Comparison of ENCODE assay signal across 7 mouse cellular contexts in the genomic region with DNA sequence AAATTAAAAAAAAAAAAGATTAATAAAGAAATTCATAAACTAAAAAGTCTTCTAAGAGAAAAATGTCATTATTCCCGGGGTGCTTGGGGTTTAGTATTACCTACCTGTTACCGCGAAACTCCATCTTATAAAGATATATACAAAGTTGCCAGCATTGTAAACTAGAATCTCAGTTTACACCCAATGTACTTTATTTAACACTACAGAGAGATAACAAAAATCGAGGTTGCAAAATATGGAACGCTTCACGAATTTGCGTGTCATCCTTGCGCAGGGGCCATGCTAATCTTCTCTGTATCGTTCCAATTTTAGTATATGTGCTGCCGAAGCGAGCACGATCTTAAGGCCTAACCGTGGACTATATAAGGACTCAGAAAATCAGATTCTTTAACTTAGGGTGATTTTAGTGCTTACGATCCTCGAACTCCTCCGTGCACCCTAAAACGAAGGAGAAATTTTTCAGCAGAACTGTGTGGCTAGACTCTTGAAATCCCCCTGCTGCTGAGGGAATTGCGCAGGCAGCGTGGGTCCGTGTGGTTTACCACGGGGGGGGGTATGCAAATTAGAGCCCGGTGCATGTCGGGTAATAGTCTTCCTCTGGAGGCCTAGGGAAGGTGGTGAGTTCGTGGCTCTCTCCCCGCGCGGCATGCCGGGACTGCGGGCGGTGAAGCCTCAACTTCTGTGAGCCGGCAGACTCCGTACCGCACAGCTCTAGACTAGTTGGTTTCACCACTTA.
A peak's percentile ranks its signal among the peaks of the same experiment; 100 is the strongest.
DNase-seq lines count a peak whose midpoint lies in the region; ATAC-seq lines count a peak whose summit lies in the region.

No protein-coding gene starts in this region.

- H3K4me2 ChIP-seq in intestine, embryonic 15.5 days (replicated peaks): peak overlapping the region; percentile 82

- H3K9ac ChIP-seq in intestine, embryonic 15.5 days: peak overlapping the region; percentile 55

- no peaks in the 10 kb centered on the region for H3K9me3 ChIP-seq in intestine, embryonic 15.5 days
- no peaks in the 10 kb centered on the region for H3K9me3 ChIP-seq in midbrain, embryonic 10.5 days (replicated peaks)

- under 1% methylated on average over 33 of the region's 33 CpGs for WGBS in intestine, embryonic 15.5 days
- WGBS in midbrain, embryonic 10.5 days: under 1% methylated on average over 33 of the region's 33 CpGs

- H3K27me3 ChIP-seq in intestine, embryonic 15.5 days (replicated peaks): no peaks in the 10 kb centered on the region
- H3K27me3 ChIP-seq in midbrain, embryonic 10.5 days (ENCODE audit: low read depth, poor library complexity, severe bottlenecking): no peaks in the 10 kb centered on the region

- intact Hi-C loops in gastrocnemius, postnatal 36 days (cut with DNase I): loop anchor here (2.0 to 10.0 kb wide), 3 partner anchors 102 to 290 kb away; partner anchors contain the start of gene Arhgap5
- intact Hi-C loops in left cerebral cortex, postnatal 25 days (cut with DNase I): loop anchor here (2.0 to 10.0 kb wide), 3 partner anchors 32 to 230 kb away; no protein-coding TSS in a partner anchor

- peak overlapping the region; percentile 95 for H3K27ac ChIP-seq in intestine, embryonic 15.5 days
- peak overlapping the region; percentile 99 for H3K27ac ChIP-seq in midbrain, embryonic 10.5 days (replicated peaks)

- no peaks in the 10 kb centered on the region for H3K36me3 ChIP-seq in intestine, embryonic 15.5 days
- H3K36me3 ChIP-seq in midbrain, embryonic 10.5 days: no peaks in the 10 kb centered on the region

- DNase-seq in adrenal gland, adult 18-20 months (ENCODE audit: low spot score in 2 of 2): peak; percentile 92 to 93
- DNase-seq in embryo, embryonic 11 days: peak; percentile 95
- DNase-seq in gastrocnemius, postnatal 36 days: peak; percentile 88 to 93
- DNase-seq in left cerebral cortex, postnatal 25 days (ENCODE audit: low spot score in 2 of 2): peak; percentile 94 to 96
- peak; percentile 92 for DNase-seq in midbrain, embryonic 10.5 days (ENCODE audit: low spot score)
- DNase-seq in right cerebral cortex, postnatal 4 days: peak; percentile 97

- peak; percentile 85 for ATAC-seq in intestine, embryonic 15.5 days

- 0 out of 2 replicates have a peak, but pooled peaks cover 6% of the 10 kb centered on the region for H3K4me1 ChIP-seq in intestine, embryonic 15.5 days (replicated peaks)
- H3K4me1 ChIP-seq in midbrain, embryonic 10.5 days: peaks cover 18% of the 10 kb centered on the region

- peak overlapping the region; percentile 74 for H3K4me3 ChIP-seq in intestine, embryonic 15.5 days (replicated peaks)
- H3K4me3 ChIP-seq in midbrain, embryonic 10.5 days: peak overlapping the region; percentile 76

Comparison
In these comparisons a context has a peak if more than half of its experiments do, and no peak if none do; other contexts are left out.
1. Peak in every context shown above with its lines: DNase-seq, ATAC-seq, H3K4me3 ChIP-seq and H3K27ac ChIP-seq.